9 mouse cellular contexts compared by ENCODE assay signal in the genomic region with DNA sequence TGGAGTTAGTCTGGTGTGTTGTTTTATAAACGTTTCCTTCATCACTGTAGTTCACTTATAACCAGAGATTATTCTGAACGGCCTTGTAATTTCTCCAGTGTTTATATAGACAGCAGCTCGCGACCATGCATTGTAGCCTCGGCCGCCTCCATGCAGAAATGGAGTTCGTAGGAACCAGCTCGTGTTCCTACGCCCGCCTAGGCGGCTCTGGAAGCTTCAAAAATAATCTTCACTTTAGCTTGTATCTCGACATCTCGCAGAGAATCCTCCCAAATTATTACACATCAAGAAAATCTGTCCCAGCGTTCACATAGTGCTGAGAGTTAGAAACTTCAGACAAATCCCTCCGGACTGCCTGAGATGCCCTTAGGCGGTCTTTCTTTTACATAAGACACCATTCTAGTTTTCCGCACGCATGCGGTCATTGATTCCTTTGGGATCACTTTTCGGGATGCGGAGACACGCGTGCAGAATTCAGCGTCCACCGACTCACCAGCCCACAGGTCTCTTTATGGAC. TPM values are rescaled to one million over a fixed set of nuclear protein-coding genes. Genes with fewer than 3 reads are reported as not detected.
DNase-seq lines count a peak whose midpoint lies in the region; ATAC-seq and TF ChIP-seq lines count a peak whose summit lies in the region.
"Had no signal": no experiment of that assay in that cellular context is flagged by ENCODE, and none has a peak within 500 bp of the region (broad histone marks: within the 10 kb centered on the region; RNA-seq: fewer than 3 reads in every experiment).

No protein-coding gene starts in this region.

- 0 out of 2 replicates have a peak, but pooled peaks have one; percentile 3 for ATAC-seq in embryonic facial prominence, embryonic 15.5 days (ENCODE audit: insufficient number of reproducible peaks, low FRiP score, low TSS enrichment, low read depth)
- ATAC-seq in hindbrain, embryonic 15.5 days (ENCODE audit: low FRiP score, low read depth): peak; percentile 46
- peak; percentile 9; the same call in 1 of the 2 replicates for ATAC-seq in limb, embryonic 13.5 days (ENCODE audit: low FRiP score, low read depth)
- ATAC-seq in neural tube, embryonic 12.5 days (ENCODE audit: low FRiP score, low read depth): peak; percentile 42
- ATAC-seq in CD4-positive, CD25-positive, alpha-beta regulatory T cell, adult 4 months: no peak

- WGBS in heart, adult 2 months: under 1% methylated on average over 25 of the region's 25 CpGs
- WGBS in embryonic facial prominence, embryonic 15.5 days: under 1% methylated on average over 25 of the region's 25 CpGs
- under 1% methylated on average over 25 of the region's 25 CpGs for WGBS in hindbrain, embryonic 15.5 days
- WGBS in limb, embryonic 13.5 days: under 1% methylated on average over 25 of the region's 25 CpGs
- WGBS in neural tube, embryonic 12.5 days: under 1% methylated on average over 25 of the region's 25 CpGs

- peaks cover 3% of the 10 kb centered on the region for H3K79me2 ChIP-seq in heart, adult 2 months (replicated peaks; ENCODE audit: control insufficient read depth, insufficient read depth, low read length)

- peaks cover 13% of the 10 kb centered on the region for H3K36me3 ChIP-seq in heart, adult 2 months (ENCODE audit: control insufficient read depth, insufficient read depth, low read length)
- H3K36me3 ChIP-seq in E14TG2a.4 (ENCODE audit: insufficient read depth, low read length): peaks cover 19% of the 10 kb centered on the region
- no peaks in the 10 kb centered on the region for H3K36me3 ChIP-seq in embryonic facial prominence, embryonic 15.5 days
- H3K36me3 ChIP-seq in hindbrain, embryonic 15.5 days: no peaks in the 10 kb centered on the region
- H3K36me3 ChIP-seq in limb, embryonic 13.5 days: no peaks in the 10 kb centered on the region
- no peaks in the 10 kb centered on the region for H3K36me3 ChIP-seq in neural tube, embryonic 12.5 days

- H3K27me3 ChIP-seq in heart, adult 2 months (ENCODE audit: control insufficient read depth, insufficient read depth, low read length): no peaks in the 10 kb centered on the region
- no peaks in the 10 kb centered on the region for H3K27me3 ChIP-seq in E14TG2a.4 (ENCODE audit: insufficient read depth, low read length)
- H3K27me3 ChIP-seq in embryonic facial prominence, embryonic 15.5 days: no peaks in the 10 kb centered on the region
- H3K27me3 ChIP-seq in hindbrain, embryonic 15.5 days: no peaks in the 10 kb centered on the region
- no peaks in the 10 kb centered on the region for H3K27me3 ChIP-seq in limb, embryonic 13.5 days
- H3K27me3 ChIP-seq in neural tube, embryonic 12.5 days (replicated peaks): no peaks in the 10 kb centered on the region

- H3K4me3 ChIP-seq in heart, adult 2 months: peak overlapping the region; percentile 89
- peak overlapping the region; percentile 79 for H3K4me3 ChIP-seq in E14TG2a.4 (replicated peaks; ENCODE audit: low read length)
- H3K4me3 ChIP-seq in embryonic facial prominence, embryonic 15.5 days (replicated peaks): peak overlapping the region; percentile 94
- H3K4me3 ChIP-seq in hindbrain, embryonic 15.5 days: peak overlapping the region; percentile 100
- H3K4me3 ChIP-seq in limb, embryonic 13.5 days: peak overlapping the region; percentile 99
- H3K4me3 ChIP-seq in neural tube, embryonic 12.5 days: peak overlapping the region; percentile 100

- intact Hi-C loops in heart, adult 2 months (cut with DNase I): loop anchor here (1.0 to 2.0 kb wide), 3 partner anchors 15 to 65 kb away; partner anchors contain the start of gene Zfp637
- intact Hi-C loops in heart, postnatal 14 days (cut with DNase I): loop anchor here (2.0 kb wide), 1 partner anchor 15 kb away; no protein-coding TSS in a partner anchor

- no peak for TF ChIP-seq EP300 in heart, adult 2 months (IDR thresholded peaks at IDR 0.05; ENCODE audit: insufficient read depth, low read depth, low read length)

- H3K27ac ChIP-seq in heart, adult 2 months: peak overlapping the region; percentile 87
- H3K27ac ChIP-seq in embryonic facial prominence, embryonic 15.5 days (replicated peaks): peak overlapping the region; percentile 93
- H3K27ac ChIP-seq in hindbrain, embryonic 15.5 days (replicated peaks): peak overlapping the region; percentile 77
- H3K27ac ChIP-seq in limb, embryonic 13.5 days: peak overlapping the region; percentile 87
- no peak overlapping the region; the same call in 1 of the 2 replicates for H3K27ac ChIP-seq in neural tube, embryonic 12.5 days

- H3K4me1 ChIP-seq in heart, adult 2 months (ENCODE audit: control insufficient read depth, insufficient read depth, low read length): peaks cover 9% of the 10 kb centered on the region
- H3K4me1 ChIP-seq in E14TG2a.4 (replicated peaks; ENCODE audit: low read depth, low read length): peaks cover 53% of the 10 kb centered on the region
- peaks cover 26% of the 10 kb centered on the region for H3K4me1 ChIP-seq in embryonic facial prominence, embryonic 15.5 days
- H3K4me1 ChIP-seq in hindbrain, embryonic 15.5 days (replicated peaks): peaks cover 26% of the 10 kb centered on the region
- H3K4me1 ChIP-seq in limb, embryonic 13.5 days: peaks cover 28% of the 10 kb centered on the region
- peaks cover 27% of the 10 kb centered on the region for H3K4me1 ChIP-seq in neural tube, embryonic 12.5 days

- TF ChIP-seq POLR2A in heart, adult 2 months (IDR thresholded peaks at IDR 0.05; ENCODE audit: insufficient read depth, low read depth, low read length): no peak; the same call in none of the 2 replicates

- no peak for TF ChIP-seq CTCF in heart, adult 2 months (IDR thresholded peaks at IDR 0.05)
- TF ChIP-seq CTCF in E14TG2a.4 (conservative IDR thresholded peaks at IDR 0.05; ENCODE audit: low read length): no peak

- peak overlapping the region; percentile 68 for H3K9ac ChIP-seq in heart, adult 2 months (ENCODE audit: low read depth, low read length)
- H3K9ac ChIP-seq in embryonic facial prominence, embryonic 15.5 days: peak overlapping the region; percentile 35
- peak overlapping the region; percentile 53 for H3K9ac ChIP-seq in hindbrain, embryonic 15.5 days
- H3K9ac ChIP-seq in limb, embryonic 13.5 days: peak overlapping the region; percentile 72
- H3K9ac ChIP-seq in neural tube, embryonic 12.5 days: peak overlapping the region; percentile 48

- peak overlapping the region; percentile 51 for H3K4me2 ChIP-seq in embryonic facial prominence, embryonic 15.5 days (replicated peaks)
- peak overlapping the region; percentile 62 for H3K4me2 ChIP-seq in hindbrain, embryonic 15.5 days
- peak overlapping the region; percentile 67 for H3K4me2 ChIP-seq in limb, embryonic 13.5 days (replicated peaks)
- H3K4me2 ChIP-seq in neural tube, embryonic 12.5 days (replicated peaks): peak overlapping the region; percentile 97

- H3K9me3 ChIP-seq in E14TG2a.4 (ENCODE audit: low read length): no peaks in the 10 kb centered on the region
- no peaks in the 10 kb centered on the region for H3K9me3 ChIP-seq in embryonic facial prominence, embryonic 15.5 days (replicated peaks)
- no peaks in the 10 kb centered on the region for H3K9me3 ChIP-seq in hindbrain, embryonic 15.5 days
- H3K9me3 ChIP-seq in limb, embryonic 13.5 days: no peaks in the 10 kb centered on the region
- no peaks in the 10 kb centered on the region for H3K9me3 ChIP-seq in neural tube, embryonic 12.5 days

- no peak for DNase-seq in heart, adult 2 months
- DNase-seq in heart, postnatal 14 days: no peak

RNA-seq across cellular contexts. Expression of gene Hnrnpf, which starts 5.9 kb away (rescaled TPM):
- 100 to 1,000 TPM; 185 to 192 TPM for total RNA-seq in heart, adult 2 months (2021)
- 66.1 and 95.9 TPM in 2 replicates for polyA plus RNA-seq in heart, adult 2 months (2012; rRNA removed)
- total RNA-seq in heart, postnatal 14 days (2021): 100 to 1,000 TPM; 228 to 255 TPM
- polyA plus RNA-seq in embryonic facial prominence, embryonic 15.5 days (2015; fragmentation: Nextera tagmentation; extraction: Ambion mirVana): 585 and 603 TPM in 2 replicates
- 270 and 273 TPM in 2 replicates for polyA plus RNA-seq in hindbrain, embryonic 15.5 days (2015; fragmentation: Nextera tagmentation; extraction: Ambion mirVana)
- polyA plus RNA-seq in limb, embryonic 13.5 days (2015; fragmentation: Nextera tagmentation; extraction: Ambion mirVana): 668 and 681 TPM in 2 replicates
- 463 and 469 TPM in 2 replicates for polyA plus RNA-seq in neural tube, embryonic 12.5 days (2016; fragmentation: Nextera tagmentation; extraction: Ambion mirVana)
- 1,000 to 10,000 TPM; 1,072 to 1,239 TPM for polyA plus RNA-seq in CD4-positive, CD25-positive, alpha-beta regulatory T cell, adult 4 months (2017; shearing (Covaris generic))

RNA-seq across cellular contexts. Expression of gene Fxyd4, which starts 31.4 kb away (rescaled TPM):
- total RNA-seq in heart, adult 2 months (2021): not detected
- polyA plus RNA-seq in heart, adult 2 months (2012; rRNA removed): 0.25 TPM in 1 of 2 replicates, not detected in the other
- not detected for total RNA-seq in heart, postnatal 14 days (2021)
- 3.4 and 4.4 TPM in 2 replicates for polyA plus RNA-seq in embryonic facial prominence, embryonic 15.5 days (2015; fragmentation: Nextera tagmentation; extraction: Ambion mirVana)
- polyA plus RNA-seq in hindbrain, embryonic 15.5 days (2015; fragmentation: Nextera tagmentation; extraction: Ambion mirVana): 2.4 and 3.9 TPM in 2 replicates
- polyA plus RNA-seq in limb, embryonic 13.5 days (2015; fragmentation: Nextera tagmentation; extraction: Ambion mirVana): 2.7 and 4.7 TPM in 2 replicates
- 1.2 and 2.7 TPM in 2 replicates for polyA plus RNA-seq in neural tube, embryonic 12.5 days (2016; fragmentation: Nextera tagmentation; extraction: Ambion mirVana)
- polyA plus RNA-seq in CD4-positive, CD25-positive, alpha-beta regulatory T cell, adult 4 months (2017; shearing (Covaris generic)): 10 to 100 TPM in 1 of 2 experiments, 1 to 10 TPM in 1; 7.6 to 14.3 TPM
- total RNA-seq: adrenal gland, postnatal 36 days had no signal

RNA-seq across cellular contexts. Expression of gene Zfp239, which starts 44.2 kb away (rescaled TPM):
- under 1 TPM; 0.47 to 0.64 TPM for total RNA-seq in heart, adult 2 months (2021)
- polyA plus RNA-seq in heart, adult 2 months (2012; rRNA removed): 0.09 and 0.29 TPM in 2 replicates
- total RNA-seq in heart, postnatal 14 days (2021): 1 to 10 TPM in 1 of 2 experiments, under 1 TPM in 1; 0.22 to 1.1 TPM
- polyA plus RNA-seq in embryonic facial prominence, embryonic 15.5 days (2015; fragmentation: Nextera tagmentation; extraction: Ambion mirVana): 7.6 and 9.8 TPM in 2 replicates
- 13.5 and 16.9 TPM in 2 replicates for polyA plus RNA-seq in hindbrain, embryonic 15.5 days (2015; fragmentation: Nextera tagmentation; extraction: Ambion mirVana)
- 14.4 and 16.3 TPM in 2 replicates for polyA plus RNA-seq in limb, embryonic 13.5 days (2015; fragmentation: Nextera tagmentation; extraction: Ambion mirVana)
- polyA plus RNA-seq in neural tube, embryonic 12.5 days (2016; fragmentation: Nextera tagmentation; extraction: Ambion mirVana): 11.1 and 12.0 TPM in 2 replicates
- 1 to 10 TPM; 2.4 to 3.3 TPM for polyA plus RNA-seq in CD4-positive, CD25-positive, alpha-beta regulatory T cell, adult 4 months (2017; shearing (Covaris generic))
